Mouse (Mus musculus): ENCODE results near the gene Greb1. TPM values are rescaled to one million over a fixed set of nuclear protein-coding genes. Genes with fewer than 3 reads are reported as not detected.

Gene Greb1
- total and polyA plus RNA-seq, 3 experiments, result not detected

DNA sequence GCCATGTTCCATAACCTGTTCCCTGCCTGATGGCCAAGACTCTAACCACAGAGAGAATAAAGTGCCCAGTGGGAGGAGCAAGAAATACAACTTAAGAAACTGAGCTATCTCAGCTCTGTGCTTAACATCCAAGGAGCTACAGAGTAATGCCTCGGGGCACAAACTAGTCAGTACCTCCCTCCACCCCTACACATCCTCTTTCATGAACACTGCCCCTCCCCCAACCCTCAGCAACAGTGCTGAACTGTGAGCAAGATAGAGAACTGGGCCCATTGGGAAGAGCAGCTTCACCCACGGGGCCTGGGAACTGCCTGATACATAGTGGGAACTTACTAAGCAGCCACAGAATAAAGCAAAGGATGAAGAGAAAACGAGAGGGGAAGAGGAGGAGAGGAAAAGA, 77.1 kb downstream of the Greb1 start:
- peaks cover 6 to 13% of the 10 kb centered on the region in 2 experiments for H3K27me3 ChIP-seq (ENCODE audit: control insufficient read depth in 1 of 2, insufficient read depth in 2 of 2, low read length in 2 of 2)

DNA sequence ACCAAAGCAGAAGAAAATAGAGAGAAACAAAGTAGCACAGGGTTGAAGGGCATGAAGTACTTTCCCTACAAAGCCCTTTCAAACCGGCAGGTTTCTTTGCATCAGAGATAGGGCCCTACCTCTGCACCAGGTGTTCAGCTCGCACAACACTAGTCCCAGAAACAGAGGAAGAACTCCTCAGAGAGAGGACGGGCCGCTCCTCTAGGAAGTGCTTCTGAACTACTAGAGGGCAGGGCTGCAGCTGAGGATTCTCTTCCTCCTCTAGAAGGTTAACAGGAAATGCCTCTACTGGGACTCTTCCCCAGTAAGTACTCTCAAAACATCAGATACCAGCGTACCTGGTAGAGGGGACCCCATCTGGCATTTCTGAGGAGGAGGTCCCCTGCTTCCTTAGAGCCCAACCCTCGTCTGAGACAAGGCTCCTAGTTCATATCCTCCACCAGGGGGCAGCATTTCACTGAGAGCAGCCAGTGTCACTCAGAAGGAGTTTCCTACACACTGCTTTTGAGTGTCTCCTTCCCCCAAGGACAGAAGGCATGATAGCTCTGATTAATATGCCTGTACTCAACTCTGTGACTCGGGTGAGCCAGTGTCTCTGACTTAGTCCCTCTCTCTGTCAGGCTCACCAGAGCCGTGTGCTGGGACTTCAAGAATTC, 81.9 kb downstream of the Greb1 start:
- TF ChIP-seq MAZ (IDR thresholded peaks at IDR 0.05; ENCODE audit: low read depth, low read length), result no peak
- no peak for TF ChIP-seq TAL1 (IDR thresholded peaks at IDR 0.05; ENCODE audit: low read length)
- TF ChIP-seq KAT2A (conservative IDR thresholded peaks at IDR 0.05; ENCODE audit: low read depth, low read length), result no peak
- TF ChIP-seq RAD21 (IDR thresholded peaks at IDR 0.05; ENCODE audit: low read depth, low read length), result peak; percentile 71
- TF ChIP-seq MEF2A (IDR thresholded peaks at IDR 0.05; ENCODE audit: extremely low read depth, insufficient replicate concordance, low read depth, low read length, poor library complexity, severe bottlenecking), result no peak
- no peak for TF ChIP-seq USF1 (IDR thresholded peaks at IDR 0.05; ENCODE audit: low read depth, low read length)
- TF ChIP-seq SMC3 (IDR thresholded peaks at IDR 0.05; ENCODE audit: low read depth, low read length), result peak; percentile 77
- peak; percentile 45 for TF ChIP-seq ZC3H11A (IDR thresholded peaks at IDR 0.05; ENCODE audit: low read depth, low read length)
- no peak for TF ChIP-seq BHLHE40 (IDR thresholded peaks at IDR 0.05; ENCODE audit: borderline replicate concordance, low read depth, low read length)
- TF ChIP-seq CHD2 (IDR thresholded peaks at IDR 0.05; ENCODE audit: low read length), result no peak
- TF ChIP-seq CTCF (IDR thresholded peaks at IDR 0.05 in 2 of 3, conservative IDR thresholded peaks at IDR 0.05 in 1 of 3; ENCODE audit: control insufficient read depth in 1 of 3, insufficient read depth in 1 of 3, low read depth in 2 of 3, low read length in 3 of 3, poor library complexity in 1 of 3, severe bottlenecking in 1 of 3), result peak; percentile 86 to 87 (median 86)
- Histone ChIP-seq H3K79me2 (ENCODE audit: control insufficient read depth, insufficient read depth, low read length, poor library complexity) (no peaks in the 10 kb centered on the region), H3K27ac (ENCODE audit: control insufficient read depth, low read depth, low read length) (no peak overlapping the region), H3K9me3 (replicated peaks; ENCODE audit: insufficient read depth, low read length) (no peaks in the 10 kb centered on the region), H3K4me1 (ENCODE audit: control insufficient read depth in 1 of 2, insufficient read depth in 2 of 2, low read length in 2 of 2) (no peaks in the 10 kb centered on the region), H3K27me3 (ENCODE audit: control insufficient read depth in 1 of 2, insufficient read depth in 2 of 2, low read length in 2 of 2) (peaks cover 0 to 7% of the 10 kb centered on the region in 2 experiments), H3K9ac (ENCODE audit: control insufficient read depth, low read depth, low read length, poor library complexity, severe bottlenecking) (no peak overlapping the region), H3K36me3 (ENCODE audit: control insufficient read depth in 1 of 2, insufficient read depth in 2 of 2, low read length in 2 of 2) (no peaks in the 10 kb centered on the region), H3K4me3 (ENCODE audit: control insufficient read depth in 1 of 2, insufficient read depth in 1 of 2, low read depth in 2 of 2, low read length in 2 of 2) (no peak overlapping the region)
- peak; percentile 69 for DNase-seq (ENCODE audit: low read depth, low spot score)

More for the DNA sequence above, 77.1 kb downstream of the Greb1 start:
- Histone ChIP-seq H3K36me3 (ENCODE audit: control insufficient read depth in 1 of 2, insufficient read depth in 2 of 2, low read length in 2 of 2) (no peaks in the 10 kb centered on the region), H3K4me3 (ENCODE audit: control insufficient read depth in 1 of 2, insufficient read depth in 1 of 2, low read depth in 2 of 2, low read length in 2 of 2) (no peak overlapping the region), H3K79me2 (ENCODE audit: control insufficient read depth, insufficient read depth, low read length, poor library complexity) (no peaks in the 10 kb centered on the region), H3K9ac (ENCODE audit: control insufficient read depth, low read depth, low read length, poor library complexity, severe bottlenecking) (no peak overlapping the region), H3K9me3 (replicated peaks; ENCODE audit: insufficient read depth, low read length) (no peaks in the 10 kb centered on the region), H3K27ac (ENCODE audit: control insufficient read depth, low read depth, low read length) (no peak overlapping the region), H3K4me1 (ENCODE audit: control insufficient read depth in 1 of 2, insufficient read depth in 2 of 2, low read length in 2 of 2) (no peaks in the 10 kb centered on the region)
- peak; percentile 3 for DNase-seq (ENCODE audit: low read depth, low spot score)
- TF ChIP-seq ZKSCAN1 (IDR thresholded peaks at IDR 0.05; ENCODE audit: low read depth, low read length), result no peak
- TF ChIP-seq CHD2 (IDR thresholded peaks at IDR 0.05; ENCODE audit: low read length), result no peak
- no peak for TF ChIP-seq TAL1 (IDR thresholded peaks at IDR 0.05; ENCODE audit: low read length)
- TF ChIP-seq CTCF (IDR thresholded peaks at IDR 0.05 in 2 of 3, conservative IDR thresholded peaks at IDR 0.05 in 1 of 3; ENCODE audit: control insufficient read depth in 1 of 3, insufficient read depth in 1 of 3, low read depth in 2 of 3, low read length in 3 of 3, poor library complexity in 1 of 3, severe bottlenecking in 1 of 3), result no peak
- no peak for TF ChIP-seq ETS1 (IDR thresholded peaks at IDR 0.05; ENCODE audit: low read depth, low read length)
- no peak for TF ChIP-seq ELF1 (IDR thresholded peaks at IDR 0.05; ENCODE audit: low read depth, low read length)
- TF ChIP-seq TCF12 (IDR thresholded peaks at IDR 0.05; ENCODE audit: low read depth, low read length), result no peak
- TF ChIP-seq MXI1 (IDR thresholded peaks at IDR 0.05; ENCODE audit: low read depth, low read length), result no peak
- TF ChIP-seq NRF1 (IDR thresholded peaks at IDR 0.05; ENCODE audit: insufficient read depth, low read depth, low read length, poor library complexity, severe bottlenecking), result no peak
- no peak for TF ChIP-seq ZC3H11A (IDR thresholded peaks at IDR 0.05; ENCODE audit: low read depth, low read length)
- TF ChIP-seq MYB (IDR thresholded peaks at IDR 0.05; ENCODE audit: low read depth, low read length), result no peak
- TF ChIP-seq ZMIZ1 (IDR thresholded peaks at IDR 0.05; ENCODE audit: low read depth, low read length), result no peak
- TF ChIP-seq NELFE (IDR thresholded peaks at IDR 0.05; ENCODE audit: low read depth, low read length), result no peak
- no peak for TF ChIP-seq MAX (IDR thresholded peaks at IDR 0.05; ENCODE audit: low read length)
- no peak for TF ChIP-seq BHLHE40 (IDR thresholded peaks at IDR 0.05; ENCODE audit: borderline replicate concordance, low read depth, low read length)
